Mouse (Mus musculus): ENCODE measurements around the gene Neurl1b. TPM values are rescaled to one million over a fixed set of nuclear protein-coding genes. Genes with fewer than 3 reads are reported as not detected.

Gene Neurl1b
- 2.2 TPM for polyA plus RNA-seq (2014; fragmentation: Illumina TruSeq; extraction: RNeasy Lipid Tissue Mini Kit (QIAGEN cat#74804); ENCODE audit: low read depth, low replicate concordance)

GRCm38 (mm10) chr17:26414523-26415354 lies at the start of gene Neurl1b:
Gene Neurl1b (plus strand): TSS chr17:26414829.

Other genes starting within 250 kb of the Neurl1b start
- gene Pdia2, start 215.7 kb upstream of the Neurl1b start, polyA plus RNA-seq (2014; fragmentation: Illumina TruSeq; extraction: RNeasy Lipid Tissue Mini Kit (QIAGEN cat#74804); ENCODE audit: low read depth, low replicate concordance): not detected
- 0.53 TPM for gene Rgs11, start 211.9 kb upstream of the Neurl1b start, polyA plus RNA-seq (2014; fragmentation: Illumina TruSeq; extraction: RNeasy Lipid Tissue Mini Kit (QIAGEN cat#74804); ENCODE audit: low read depth, low replicate concordance)
- gene Arhgdig, start 207.0 kb upstream of the Neurl1b start, polyA plus RNA-seq (2014; fragmentation: Illumina TruSeq; extraction: RNeasy Lipid Tissue Mini Kit (QIAGEN cat#74804); ENCODE audit: low read depth, low replicate concordance): not detected
- 30.6 TPM for gene Fam234a, start 170.6 kb upstream of the Neurl1b start, polyA plus RNA-seq (2014; fragmentation: Illumina TruSeq; extraction: RNeasy Lipid Tissue Mini Kit (QIAGEN cat#74804); ENCODE audit: low read depth, low replicate concordance)
- 35.5 TPM for gene Luc7l, start 161.9 kb upstream of the Neurl1b start, polyA plus RNA-seq (2014; fragmentation: Illumina TruSeq; extraction: RNeasy Lipid Tissue Mini Kit (QIAGEN cat#74804); ENCODE audit: low read depth, low replicate concordance)
- gene Ergic1, start 146.7 kb downstream of the Neurl1b start, polyA plus RNA-seq (2014; fragmentation: Illumina TruSeq; extraction: RNeasy Lipid Tissue Mini Kit (QIAGEN cat#74804); ENCODE audit: low read depth, low replicate concordance): 35.4 TPM
- gene Dusp1, start 147.3 kb downstream of the Neurl1b start, polyA plus RNA-seq (2014; fragmentation: Illumina TruSeq; extraction: RNeasy Lipid Tissue Mini Kit (QIAGEN cat#74804); ENCODE audit: low read depth, low replicate concordance): 47.3 TPM
- gene Atp6v0e, start 248.4 kb downstream of the Neurl1b start, polyA plus RNA-seq (2014; fragmentation: Illumina TruSeq; extraction: RNeasy Lipid Tissue Mini Kit (QIAGEN cat#74804); ENCODE audit: low read depth, low replicate concordance): 96.6 TPM

All from kidney, adult 10 weeks (tissue).